Mouse (Mus musculus) telencephalon, adult 2 months (tissue): ENCODE data around the gene Slc25a34.

Experiments used
- DNase-seq: peaks from one replicate; pipeline ENCODE4 v3.0.0-alpha.2; 2011; ENCODE audit warnings: low read depth, low spot score

Gene Slc25a34

GRCm38 (mm10) chr4:141643118-141643855 is 19.7 kb upstream of the Slc25a34 start:
- DNase-seq: peak; percentile 61

GRCm38 (mm10) chr4:141641961-141642811 is 18.6 kb upstream of the Slc25a34 start:
- no peak for DNase-seq

- DNase-seq: no peak
These were observed 17.7 kb upstream of the Slc25a34 start for GRCm38 (mm10) chr4:141641353-141641771.

- DNase-seq: no peak
These were observed 15.9 kb upstream of the Slc25a34 start for GRCm38 (mm10) chr4:141639474-141639873.

GRCm38 (mm10) chr4:141636693-141637092 is 13.1 kb upstream of the Slc25a34 start:
- no peak for DNase-seq

- no peak for DNase-seq
These were observed 12.4 kb upstream of the Slc25a34 start for GRCm38 (mm10) chr4:141635991-141636390.

- DNase-seq: no peak
These were observed 8.7 kb upstream of the Slc25a34 start for GRCm38 (mm10) chr4:141632111-141632873.

- no peak for DNase-seq
These were observed 7.6 kb upstream of the Slc25a34 start for GRCm38 (mm10) chr4:141631250-141631649.

GRCm38 (mm10) chr4:141630021-141630420 is 6.4 kb upstream of the Slc25a34 start:
- no peak for DNase-seq

GRCm38 (mm10) chr4:141628661-141629060 is 5.0 kb upstream of the Slc25a34 start:
- DNase-seq: no peak

- DNase-seq: no peak
These were observed 3.9 kb upstream of the Slc25a34 start for GRCm38 (mm10) chr4:141627502-141627901.

- DNase-seq: no peak
These were observed 2.3 kb upstream of the Slc25a34 start for GRCm38 (mm10) chr4:141625774-141626550.

GRCm38 (mm10) chr4:141624983-141625773 is 1.6 kb upstream of the Slc25a34 start:
- DNase-seq: no peak

GRCm38 (mm10) chr4:141624134-141624533 is 513 bp upstream of the Slc25a34 start:
- DNase-seq: no peak

- no peak for DNase-seq
These were observed 584 bp downstream of the Slc25a34 start for GRCm38 (mm10) chr4:141623037-141623436.

- DNase-seq: no peak
These were observed 1.0 kb downstream of the Slc25a34 start for GRCm38 (mm10) chr4:141622580-141622979.

GRCm38 (mm10) chr4:141622091-141622490 is 1.5 kb downstream of the Slc25a34 start:
- no peak for DNase-seq

- no peak for DNase-seq
These were observed 2.3 kb downstream of the Slc25a34 start for GRCm38 (mm10) chr4:141621297-141621696.

- no peak for DNase-seq
These were observed 4.2 kb downstream of the Slc25a34 start for GRCm38 (mm10) chr4:141619299-141619883.
